Mouse (Mus musculus) heart, adult 9 months (tissue): ENCODE measurements around the gene Qser1.
"Not testable (repeated sequence)": the region's sequence is repeated elsewhere in the genome, so short reads cannot be mapped to it uniquely, and the experiment has no call there.

Experiments used
- DNase-seq, 2 experiments: peaks; one replicate each; pipeline ENCODE4 v3.0.0; 2022; ENCODE audit warnings: low spot score in 2 of 2

Qser1 gene

DNA sequence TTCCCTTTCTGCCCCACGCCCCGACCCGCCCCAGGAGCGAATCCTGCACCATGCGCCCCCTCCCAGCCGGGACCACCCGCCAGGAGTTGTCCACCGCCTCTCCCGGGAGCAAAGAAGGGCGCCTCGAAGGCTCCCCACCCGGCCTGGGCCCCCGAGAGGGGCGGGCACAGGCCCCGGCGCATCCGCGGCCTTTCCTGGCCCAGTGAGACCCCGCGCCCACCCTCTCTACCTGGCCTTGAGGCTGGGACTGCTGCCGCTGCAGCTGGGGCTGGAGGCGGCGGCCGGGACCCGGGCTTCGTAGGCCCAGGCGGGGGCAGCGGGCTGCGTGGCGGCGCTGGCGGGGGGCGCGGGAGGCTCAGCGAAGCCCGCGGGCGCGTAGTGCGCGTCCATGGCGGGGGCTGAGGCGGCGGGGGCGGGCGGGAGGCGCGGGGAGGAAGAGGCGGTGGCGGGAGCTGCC, at the start of gene Qser1:
Qser1 (minus strand) TSS at position 390 of the 457 bp plus-strand sequence.
- DNase-seq, result no peak

DNA sequence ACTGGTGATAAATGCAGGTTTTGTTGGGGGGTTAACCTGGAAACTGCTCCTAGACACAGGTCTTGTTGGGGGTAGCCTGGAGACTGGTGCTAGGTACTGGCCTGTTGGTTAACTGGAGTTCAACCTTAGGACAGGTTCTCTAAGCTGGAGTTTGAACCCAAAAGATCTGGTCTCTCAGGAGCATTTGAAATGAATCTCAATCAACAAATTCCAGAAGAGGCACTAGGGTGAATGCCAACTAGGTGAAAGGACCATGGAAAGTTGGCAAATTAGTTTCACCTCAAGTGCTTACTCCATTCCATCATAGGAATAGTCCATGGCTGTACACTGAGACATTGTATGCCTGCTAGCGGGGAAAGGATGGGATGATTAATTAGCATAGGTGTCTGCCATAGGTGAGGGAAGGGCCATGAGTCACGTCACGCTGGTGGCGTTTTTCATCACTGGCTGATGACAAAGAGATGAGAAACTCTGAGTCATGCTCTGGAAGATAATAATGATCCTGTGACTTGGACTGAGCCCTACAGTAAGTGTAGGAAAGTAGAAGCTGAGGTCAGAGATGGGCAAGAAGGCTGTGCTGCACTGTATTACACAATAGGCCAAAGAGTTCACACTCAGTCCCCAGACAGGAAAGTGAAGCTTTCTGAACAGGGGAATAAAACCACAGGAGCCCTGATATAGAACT, 47.8 kb upstream of the Qser1 start:
- DNase-seq, result peak in 1 of 2 experiments; percentile 12

DNA sequence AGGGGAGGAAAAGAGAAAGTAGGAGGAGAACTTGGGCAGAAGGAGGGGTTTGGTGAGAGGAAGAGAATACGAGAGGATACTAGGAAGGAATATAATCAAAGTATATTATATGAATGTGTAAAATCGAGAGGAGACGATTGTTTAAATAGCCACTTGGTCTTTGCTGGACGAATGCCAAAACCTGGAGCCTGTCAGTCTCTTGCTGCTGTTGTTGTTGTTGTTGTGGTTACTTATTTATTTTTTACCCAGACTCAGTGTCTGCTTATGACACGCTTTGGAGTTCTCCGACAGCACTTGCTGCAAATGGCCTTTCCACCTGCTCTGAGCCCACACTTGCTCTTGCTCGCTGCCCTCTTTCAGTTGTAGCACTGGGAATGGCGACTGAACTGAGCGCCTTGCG, 43.9 kb upstream of the Qser1 start:
- DNase-seq, result no peak

DNA sequence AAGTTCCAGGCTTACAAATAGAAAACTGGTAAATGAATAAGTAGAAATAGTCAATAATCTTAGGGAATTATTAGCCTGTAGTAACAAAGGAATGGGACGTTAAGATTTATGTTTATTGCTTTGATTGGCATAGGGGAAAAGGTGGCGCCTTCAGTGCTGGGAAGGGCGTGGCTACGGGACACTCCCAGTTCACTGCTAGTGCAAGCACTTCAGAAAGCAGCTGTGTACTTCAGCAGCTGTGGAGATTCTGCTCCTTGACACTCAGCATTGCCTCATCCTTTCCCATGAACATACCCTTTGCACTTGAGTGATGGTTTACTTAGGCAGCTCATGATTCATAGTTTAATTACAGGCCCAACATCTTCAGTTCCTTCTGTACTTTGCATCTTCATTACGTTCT, 42.5 kb upstream of the Qser1 start:
- no peak for DNase-seq

DNA sequence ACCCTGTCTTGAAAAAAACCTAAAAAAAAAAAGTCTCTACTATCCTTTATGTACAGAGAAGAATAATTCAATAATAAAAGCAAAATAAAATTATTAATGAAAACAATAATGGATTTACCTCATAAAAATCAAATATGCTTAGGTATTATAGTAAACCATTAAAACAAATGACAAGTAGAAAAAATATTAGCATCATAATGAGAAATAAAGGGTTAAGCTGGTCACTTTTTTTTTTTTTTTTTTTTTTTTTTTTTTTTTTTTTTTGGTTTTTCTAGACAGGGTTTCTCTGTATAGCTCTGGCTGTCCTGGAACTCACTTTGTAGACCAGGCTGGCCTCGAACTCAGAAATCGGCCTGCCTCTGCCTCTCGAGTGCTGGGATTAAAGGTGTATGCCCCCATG, 41.5 kb upstream of the Qser1 start:
- DNase-seq, result not testable (repeated sequence)

DNA sequence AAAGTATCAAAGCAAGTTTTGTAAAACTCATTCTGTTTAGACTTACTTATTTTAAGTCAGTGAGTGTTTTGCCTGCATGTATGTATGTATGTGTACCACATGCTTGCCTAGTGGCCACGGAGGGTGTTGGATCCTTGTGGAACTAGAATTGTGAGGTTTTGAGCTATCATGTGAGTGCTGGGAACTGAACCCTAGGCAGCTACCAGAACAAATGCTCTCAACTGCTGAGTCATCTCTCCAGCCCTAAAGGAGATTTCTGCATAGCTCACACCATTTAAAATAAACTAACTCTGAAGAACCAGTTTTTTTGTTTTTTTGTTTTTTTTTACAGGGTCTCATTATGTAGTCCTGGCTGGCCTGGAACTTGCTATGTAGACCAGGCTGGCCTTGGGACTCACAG, 39.7 kb upstream of the Qser1 start:
- no peak for DNase-seq

- no peak for DNase-seq
These were observed 39.2 kb upstream of the Qser1 start for GRCm38 (mm10) chr2:104855732-104856131.

GRCm38 (mm10) chr2:104854836-104855235, 38.3 kb upstream of the Qser1 start:
- no peak for DNase-seq

DNA sequence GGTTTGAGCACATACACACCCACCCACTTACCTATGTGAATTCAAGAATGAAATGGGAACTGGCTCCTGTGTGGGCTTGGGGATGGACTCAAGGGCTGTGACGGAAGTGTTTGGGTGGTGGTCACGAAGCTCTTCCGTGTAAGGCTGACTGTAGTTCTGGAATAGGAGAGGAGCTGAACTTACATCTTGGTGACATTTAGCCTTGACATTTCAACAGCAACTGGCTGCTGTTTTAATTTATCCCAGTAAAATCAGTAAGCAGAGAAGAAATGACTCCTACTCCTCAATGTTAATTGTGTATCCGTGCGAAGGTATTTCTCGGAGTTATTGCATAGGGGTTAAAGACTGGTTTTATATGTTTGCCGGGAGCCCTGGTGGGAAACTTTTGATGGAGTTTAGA, 36.0 kb upstream of the Qser1 start:
- no peak for DNase-seq

GRCm38 (mm10) chr2:104851686-104852085, 35.1 kb upstream of the Qser1 start:
- DNase-seq, result no peak

DNA sequence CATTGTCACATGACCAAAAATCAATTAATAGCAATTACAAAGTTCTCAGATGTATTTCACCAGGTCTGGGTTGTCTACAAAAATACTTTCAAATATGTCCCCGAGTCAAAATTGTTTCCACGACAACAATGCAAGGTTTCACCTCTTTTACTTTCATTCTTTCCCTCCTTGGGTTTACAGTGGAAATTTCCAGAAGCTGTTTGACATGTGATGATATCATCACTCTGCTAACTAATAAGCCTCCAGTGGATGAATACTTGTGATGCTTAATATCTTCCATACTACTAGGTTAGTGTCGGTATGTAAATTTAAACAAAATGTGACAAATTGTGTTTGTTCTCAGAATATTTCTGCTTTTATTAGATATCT, 33.4 kb upstream of the Qser1 start:
- DNase-seq, result no peak

- peak; percentile 40 to 41 for DNase-seq
These were observed 32.9 kb upstream of the Qser1 start, which contains the start of gene Prrg4 for GRCm38 (mm10) chr2:104849276-104849990. Gene Prrg4, minus strand, starts transcription at chr2:104849876.

DNA sequence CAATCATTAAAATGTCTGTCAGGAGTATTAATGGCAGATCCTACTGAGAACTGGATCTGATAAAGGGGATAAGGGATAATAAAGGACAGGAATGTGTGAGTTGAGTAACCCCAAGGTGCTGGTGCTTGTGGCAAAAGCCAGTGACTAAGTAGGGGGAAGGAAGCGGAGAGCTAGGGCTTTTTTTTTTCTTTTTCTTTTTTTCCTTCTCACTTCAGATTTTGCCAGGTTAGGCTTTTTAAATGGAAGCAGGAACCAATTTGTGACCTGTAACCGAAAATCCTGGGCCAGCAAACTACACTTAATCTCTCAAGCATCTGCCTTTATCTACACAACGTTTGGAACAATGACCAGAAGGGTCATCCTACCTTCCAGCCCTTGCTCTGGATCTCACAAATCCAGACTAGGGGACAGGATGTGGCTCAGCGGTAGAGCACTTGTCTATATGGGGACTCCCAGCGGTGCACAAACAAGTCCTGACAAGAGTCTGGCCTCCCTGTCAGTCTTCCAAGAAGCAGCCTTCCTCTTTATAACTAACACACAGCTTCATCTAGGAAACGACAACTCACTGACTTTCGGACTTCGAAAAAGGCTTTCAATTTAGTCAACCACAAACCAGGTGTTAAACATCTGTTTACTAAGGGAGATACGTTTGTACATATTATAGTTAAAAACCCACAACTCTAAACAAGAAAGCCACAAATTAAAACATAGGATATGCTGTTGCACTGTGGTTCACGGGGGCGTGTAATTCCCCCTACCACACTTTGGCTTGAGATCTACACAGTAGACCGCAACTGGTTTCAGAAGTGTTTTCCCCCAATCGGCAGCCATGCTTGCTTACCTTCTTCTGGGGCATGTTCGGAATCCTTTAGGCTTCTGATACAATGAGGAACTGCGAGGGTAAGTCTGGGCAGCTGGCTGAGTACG, 31.9 kb upstream of the Qser1 start:
- DNase-seq, result no peak

GRCm38 (mm10) chr2:104847645-104848044, 31.1 kb upstream of the Qser1 start:
- no peak for DNase-seq

DNA sequence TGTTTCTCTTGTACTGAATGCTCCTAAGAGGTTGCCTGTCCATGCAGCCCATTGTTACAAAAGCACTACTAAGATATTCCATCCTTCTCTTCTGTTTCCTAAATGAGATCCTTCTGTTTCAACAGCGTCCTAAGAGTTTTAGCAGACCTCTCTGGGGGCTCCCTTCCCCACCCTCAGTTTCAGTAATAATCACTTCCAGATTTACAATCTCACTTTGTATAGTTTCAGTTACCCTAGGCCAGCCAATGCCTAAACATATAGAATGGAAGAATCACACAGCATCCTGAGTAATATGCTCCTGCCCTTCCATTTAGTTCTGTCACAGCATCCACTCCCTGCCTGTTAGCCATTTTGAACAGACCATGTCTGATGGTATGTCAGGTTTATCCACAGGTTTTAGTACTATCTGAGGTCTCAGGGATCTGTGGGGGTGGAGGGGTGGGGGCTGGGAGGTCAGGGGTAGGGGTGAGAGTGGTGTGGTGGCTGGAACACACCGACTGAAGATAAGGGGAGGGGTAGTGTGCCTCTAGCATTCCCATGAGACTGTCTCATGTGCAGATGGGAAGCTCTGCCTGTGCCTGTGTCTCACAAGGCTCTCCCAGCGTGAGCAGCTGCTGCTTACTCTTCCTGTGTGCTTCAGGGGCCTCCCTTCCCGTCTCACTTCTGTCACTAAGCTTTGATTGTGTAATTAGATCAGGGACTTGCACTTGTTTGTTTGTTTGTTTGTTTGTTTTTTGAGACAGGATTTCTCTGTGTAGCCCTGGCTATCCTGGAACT, 30.3 kb upstream of the Qser1 start:
- DNase-seq, result no peak

DNA sequence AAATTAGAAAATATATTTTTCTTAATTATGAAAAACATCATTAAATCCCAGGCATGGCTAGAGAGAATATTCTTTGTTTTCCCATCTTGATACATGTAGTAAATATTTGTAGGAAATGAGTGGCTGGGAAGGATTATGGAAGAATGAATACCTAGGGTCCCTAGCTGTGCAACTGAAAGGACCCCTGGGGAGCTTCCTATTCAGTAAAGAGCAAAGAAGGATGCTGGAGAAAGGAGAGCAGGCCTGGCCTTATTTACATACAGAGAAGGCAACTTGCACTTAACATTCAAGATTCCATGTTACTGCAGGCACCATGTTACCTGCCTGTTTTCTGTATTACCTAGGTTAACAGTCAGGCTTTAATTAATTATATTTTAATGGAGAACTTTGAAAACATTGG, 26.0 kb upstream of the Qser1 start:
- no peak for DNase-seq

GRCm38 (mm10) chr2:104841736-104842135, 25.2 kb upstream of the Qser1 start:
- DNase-seq, result no peak

GRCm38 (mm10) chr2:104840974-104841373, 24.4 kb upstream of the Qser1 start:
- no peak for DNase-seq

DNA sequence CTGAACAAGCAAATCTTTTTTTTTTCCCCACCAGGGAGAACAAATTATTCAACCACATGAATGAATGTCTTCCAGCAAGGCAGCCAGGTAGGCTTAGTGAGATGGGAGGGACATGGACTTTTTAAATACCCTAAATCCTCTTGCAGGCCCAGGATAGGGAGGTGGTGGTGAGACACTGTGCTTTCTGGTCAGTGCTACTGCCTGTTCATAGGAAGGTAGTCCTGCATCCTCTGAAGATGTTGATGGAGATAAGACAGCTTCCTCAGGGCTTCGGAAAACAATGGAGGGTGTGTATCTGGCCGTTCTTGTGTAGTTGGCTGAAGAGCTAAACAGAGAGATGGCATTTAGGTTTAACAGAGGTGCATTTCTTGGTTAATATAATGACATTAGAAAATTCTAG, 15.9 kb upstream of the Qser1 start:
- DNase-seq, result peak in 1 of 2 experiments; percentile 52

DNA sequence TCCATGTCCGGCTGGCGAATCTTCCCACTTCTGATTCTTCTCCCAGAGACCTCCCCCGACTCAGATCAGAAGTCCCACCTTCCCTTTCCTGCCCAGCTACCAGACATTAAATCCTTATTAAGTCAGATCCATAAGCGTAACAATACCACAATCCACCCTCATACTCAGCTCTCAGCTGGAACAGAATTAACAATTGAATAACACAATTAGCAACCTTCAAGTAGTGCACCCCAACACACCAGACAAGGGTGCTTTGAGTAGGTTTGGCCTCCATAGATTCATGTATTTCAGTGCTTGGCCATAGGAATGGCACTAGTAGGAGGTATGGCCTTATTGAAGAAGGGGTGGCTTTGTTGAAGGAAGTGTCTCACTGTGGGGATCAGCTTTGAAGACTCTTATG, 9.6 kb upstream of the Qser1 start:
- no peak for DNase-seq

- not testable (repeated sequence) for DNase-seq
These were observed 2.2 kb upstream of the Qser1 start for GRCm38 (mm10) chr2:104818763-104819162.
